Mouse (Mus musculus): ENCODE data around the gene Nrbp1. TPM values are rescaled to one million over a fixed set of nuclear protein-coding genes. Genes with fewer than 3 reads are reported as not detected.

Nrbp1 gene
- polyA plus RNA-seq, 1 experiment = 148 TPM

DNA sequence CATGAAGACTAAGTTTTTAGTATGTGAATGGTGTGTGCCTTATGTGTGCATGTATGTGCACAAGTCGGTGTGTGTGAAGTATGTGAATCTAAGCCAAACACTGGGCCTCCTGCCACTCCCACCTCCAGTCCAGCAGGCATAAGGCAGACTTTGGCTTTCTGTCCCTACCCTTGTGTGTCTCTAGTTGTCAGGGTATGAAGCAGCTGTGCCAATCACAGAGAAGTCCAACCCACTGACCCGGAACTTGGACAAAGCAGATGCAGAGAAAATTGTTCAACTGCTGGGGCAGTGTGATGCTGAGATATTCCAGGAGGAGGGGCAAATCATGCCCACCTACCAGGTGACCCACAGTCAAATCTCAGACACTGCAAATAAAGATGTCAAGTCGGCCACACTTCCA lies 57.3 kb downstream of the Nrbp1 start:
- no peak for DNase-seq (ENCODE audit: low read depth in 1 of 2, low spot score in 2 of 2)
- TF ChIP-seq CTCF (IDR thresholded peaks at IDR 0.05; ENCODE audit: extremely low read depth, insufficient read depth, insufficient read length, insufficient replicate concordance) = no peak
- no peak for TF ChIP-seq POLR2A (IDR thresholded peaks at IDR 0.05; ENCODE audit: low read depth, low read length)
- WGBS = 65% methylated on average over 3 of the region's 3 CpGs
- no peak overlapping the region for H3K27ac ChIP-seq (ENCODE audit: insufficient read depth, low read length)
- H3K4me1 ChIP-seq (ENCODE audit: control insufficient read depth, insufficient read depth, insufficient read length) = peaks cover 7% of the 10 kb centered on the region; the same call in 1 of the 2 replicates
- H3K36me3 ChIP-seq (ENCODE audit: control insufficient read depth, insufficient read depth, low read length) = no peaks in the 10 kb centered on the region
- no peak overlapping the region for H3K4me3 ChIP-seq (ENCODE audit: extremely low read depth, insufficient read depth, insufficient read length)
- peaks cover 15% of the 10 kb centered on the region for H3K27me3 ChIP-seq (ENCODE audit: control insufficient read depth, insufficient read depth, low read length)

DNA sequence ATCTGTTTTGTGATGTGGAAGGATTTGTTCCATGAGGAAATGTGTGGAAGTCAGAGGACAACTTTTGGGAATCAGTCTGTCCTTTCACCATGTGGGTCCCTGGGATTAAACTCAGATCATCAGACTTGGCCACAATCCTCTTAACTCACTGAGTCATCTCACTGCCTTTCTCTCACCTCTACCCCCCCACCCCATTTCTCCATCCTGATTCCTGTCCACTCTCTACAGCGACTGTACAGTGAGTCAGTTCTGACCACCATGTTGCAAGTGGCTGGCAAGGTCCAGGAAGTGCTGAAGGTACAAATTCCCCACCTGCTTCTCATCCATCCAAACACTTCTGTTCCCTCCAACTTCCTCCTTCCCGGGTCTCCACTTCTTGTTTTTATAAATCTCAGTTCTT lies 57.8 kb downstream of the Nrbp1 start:
- H3K27me3 ChIP-seq (ENCODE audit: control insufficient read depth, insufficient read depth, low read length) = peaks cover 15% of the 10 kb centered on the region
- no peak for DNase-seq (ENCODE audit: low read depth in 1 of 2, low spot score in 2 of 2)
- 15% methylated on average over 2 of the region's 2 CpGs for WGBS
- H3K27ac ChIP-seq (ENCODE audit: insufficient read depth, low read length) = no peak overlapping the region
- H3K4me1 ChIP-seq (ENCODE audit: control insufficient read depth, insufficient read depth, insufficient read length) = peaks cover 7% of the 10 kb centered on the region; the same call in 1 of the 2 replicates
- no peak overlapping the region for H3K4me3 ChIP-seq (ENCODE audit: extremely low read depth, insufficient read depth, insufficient read length)
- no peaks in the 10 kb centered on the region for H3K36me3 ChIP-seq (ENCODE audit: control insufficient read depth, insufficient read depth, low read length)
- TF ChIP-seq POLR2A (IDR thresholded peaks at IDR 0.05; ENCODE audit: low read depth, low read length) (no peak), CTCF (IDR thresholded peaks at IDR 0.05; ENCODE audit: extremely low read depth, insufficient read depth, insufficient read length, insufficient replicate concordance) (no peak)

Other genes starting within 250 kb of the Nrbp1 start
- gene Atraid, start 192.6 kb upstream of the Nrbp1 start, polyA plus RNA-seq (2012; rRNA removed) = 43.9 and 53.5 TPM in 2 replicates
- gene Slc5a6, start 191.9 kb upstream of the Nrbp1 start, polyA plus RNA-seq (2012; rRNA removed) = 16.0 and 16.3 TPM in 2 replicates
- gene Cad, start 186.1 kb upstream of the Nrbp1 start, polyA plus RNA-seq (2012; rRNA removed) = 44.0 and 52.5 TPM in 2 replicates
- not detected in 2 replicates for gene Dnajc5g, start 134.6 kb upstream of the Nrbp1 start, polyA plus RNA-seq (2012; rRNA removed)
- 0.08 and 0.09 TPM in 2 replicates for gene Slc30a3, start 132.6 kb upstream of the Nrbp1 start, polyA plus RNA-seq (2012; rRNA removed)
- gene Trim54, start 124.2 kb upstream of the Nrbp1 start, polyA plus RNA-seq (2012; rRNA removed) = not detected in 2 replicates
- not detected in 2 replicates for gene Ucn, start 102.0 kb upstream of the Nrbp1 start, polyA plus RNA-seq (2012; rRNA removed)
- 32.0 and 34.9 TPM in 2 replicates for gene Mpv17, start 86.6 kb upstream of the Nrbp1 start, polyA plus RNA-seq (2012; rRNA removed)
- 1.4 and 2.1 TPM in 2 replicates for gene Gm29609, start 61.0 kb upstream of the Nrbp1 start, polyA plus RNA-seq (2012; rRNA removed)
- 47.3 and 48.9 TPM in 2 replicates for gene Gtf3c2, start 60.7 kb upstream of the Nrbp1 start, polyA plus RNA-seq (2012; rRNA removed)
- gene Snx17, start 47.6 kb upstream of the Nrbp1 start, polyA plus RNA-seq (2012; rRNA removed) = 58.4 and 66.9 TPM in 2 replicates
- 31.9 and 40.4 TPM in 2 replicates for gene Eif2b4, start 47.4 kb upstream of the Nrbp1 start, polyA plus RNA-seq (2012; rRNA removed)
- 49.3 and 79.8 TPM in 2 replicates for gene Zfp513, start 38.6 kb upstream of the Nrbp1 start, polyA plus RNA-seq (2012; rRNA removed)
- gene Ppm1g, start 20.2 kb upstream of the Nrbp1 start, polyA plus RNA-seq (2012; rRNA removed) = 65.7 and 110 TPM in 2 replicates
- gene Gm9970, start 368 bp downstream of the Nrbp1 start, polyA plus RNA-seq (2012; rRNA removed) = 0.27 and 0.29 TPM in 2 replicates
- 25.0 and 37.0 TPM in 2 replicates for gene Krtcap3, start 10.8 kb downstream of the Nrbp1 start, polyA plus RNA-seq (2012; rRNA removed)
- gene Ift172, start 50.3 kb downstream of the Nrbp1 start, polyA plus RNA-seq (2012; rRNA removed) = 17.0 and 18.4 TPM in 2 replicates
- gene Fndc4, start 55.2 kb downstream of the Nrbp1 start, polyA plus RNA-seq (2012; rRNA removed) = 3.6 and 4.9 TPM in 2 replicates
- gene Gckr, start 56.6 kb downstream of the Nrbp1 start, polyA plus RNA-seq (2012; rRNA removed) = 0.08 TPM in 1 of 2 replicates, not detected in the other
- gene Zfp512, start 211.6 kb downstream of the Nrbp1 start, polyA plus RNA-seq (2012; rRNA removed) = 9.1 and 9.6 TPM in 2 replicates
- not detected in 2 replicates for gene 4930548H24Rik, start 244.9 kb downstream of the Nrbp1 start, polyA plus RNA-seq (2012; rRNA removed)

Measured in spleen, adult 2 months (tissue).